Mouse (Mus musculus) embryonic facial prominence, embryonic 13.5 days (tissue): ENCODE results near the gene Nxpe5. TPM values are rescaled to one million over a fixed set of nuclear protein-coding genes. Genes with fewer than 3 reads are reported as not detected.
"Not testable (repeated sequence)": the region's sequence is repeated elsewhere in the genome, so short reads cannot be mapped to it uniquely, and the experiment has no call there.

ENCODE experiments used
- ATAC-seq: fragments of 200-750 bp; cut with Nextera tagmentation; 2 replicates; pipeline ENCODE4 v1.8.0; 2017; ENCODE audit warnings: low read depth; ENCODE audit not compliant: insufficient number of reproducible peaks, insufficient read depth, low FRiP score, low TSS enrichment
- H3K27ac ChIP-seq: fragments of 300-500 bp; sonication (generic); 2 replicates; pipeline ENCODE4 v1.5.1; 2015; ENCODE audit warnings: moderate library complexity, mild to moderate bottlenecking, inconsistent platforms
- H3K27me3 ChIP-seq: fragments of 300-500 bp; sonication (generic); 2 replicates; pipeline ENCODE4 v1.6.1; 2015; ENCODE audit warnings: mild to moderate bottlenecking, inconsistent platforms
- H3K36me3 ChIP-seq: fragments of 300-500 bp; sonication (generic); 2 replicates; pipeline ENCODE4 v1.6.1; 2015; ENCODE audit warnings: mild to moderate bottlenecking, inconsistent platforms
- H3K4me1 ChIP-seq: fragments of 300-500 bp; sonication (generic); 2 replicates; pipeline ENCODE4 v1.6.1; 2015; ENCODE audit warnings: inconsistent platforms
- H3K4me2 ChIP-seq: fragments of 300-500 bp; sonication (generic); 2 replicates; pipeline ENCODE4 v1.6.1; 2015; ENCODE audit warnings: moderate library complexity, mild to moderate bottlenecking, inconsistent platforms
- H3K4me3 ChIP-seq: fragments of 300-500 bp; sonication (generic); 2 replicates; pipeline ENCODE4 v1.5.1; 2015; ENCODE audit warnings: mild to moderate bottlenecking, inconsistent platforms
- H3K9ac ChIP-seq: fragments of 300-500 bp; sonication (generic); 2 replicates; pipeline ENCODE4 v1.6.1; 2015; ENCODE audit warnings: mild to moderate bottlenecking, inconsistent platforms
- H3K9me3 ChIP-seq: fragments of 300-500 bp; sonication (generic); 2 replicates; pipeline ENCODE4 v1.6.1; 2016; ENCODE audit warnings: inconsistent platforms
- WGBS: fragments of 180-500 bp; shearing (Covaris S2); methylation state at CpG from one replicate; pipeline ENCODE4 v1.1.7; 2015; ENCODE audit warnings: mixed read lengths; 5-methylcytosine and 5-hydroxymethylcytosine counted together
- polyA plus RNA-seq: library from polyadenylated mRNA; unstranded; fragments of >200 nt; fragmentation: Nextera tagmentation; extraction: Ambion mirVana; gene quantifications from 2 replicates; pipeline ENCODE4 v1.2.1, GENCODE M21; 2015

The Nxpe5 gene
- polyA plus RNA-seq, 1 experiment from 2014 or later: not detected

DNA sequence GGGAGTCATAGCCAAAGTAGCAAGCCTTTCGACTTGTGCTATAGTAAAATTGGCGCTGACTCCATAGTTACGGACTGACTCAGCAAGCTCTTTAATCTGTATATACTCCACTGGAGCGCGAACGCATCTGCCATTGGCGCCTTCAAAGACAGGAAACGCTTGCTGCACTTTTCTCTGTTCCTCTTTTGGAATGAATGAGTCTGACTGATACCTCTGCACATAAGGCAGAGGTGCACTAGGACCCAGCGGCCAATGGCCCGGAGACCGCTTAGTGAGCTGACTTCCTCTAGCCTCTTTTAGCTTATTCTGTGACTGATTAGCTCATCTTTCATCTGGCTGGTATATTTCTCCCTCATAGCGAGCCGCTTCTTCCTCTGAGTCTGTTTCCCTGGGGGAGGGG is 9.1 kb upstream of the Nxpe5 start:
- not testable (repeated sequence) for H3K4me2 ChIP-seq, ATAC-seq, H3K27ac ChIP-seq, H3K36me3 ChIP-seq, H3K4me3 ChIP-seq, H3K27me3 ChIP-seq, H3K4me1 ChIP-seq, H3K9ac ChIP-seq
- WGBS: 91% methylated on average over 13 of the region's 13 CpGs
- peaks cover 31% of the 10 kb centered on the region for H3K9me3 ChIP-seq

DNA sequence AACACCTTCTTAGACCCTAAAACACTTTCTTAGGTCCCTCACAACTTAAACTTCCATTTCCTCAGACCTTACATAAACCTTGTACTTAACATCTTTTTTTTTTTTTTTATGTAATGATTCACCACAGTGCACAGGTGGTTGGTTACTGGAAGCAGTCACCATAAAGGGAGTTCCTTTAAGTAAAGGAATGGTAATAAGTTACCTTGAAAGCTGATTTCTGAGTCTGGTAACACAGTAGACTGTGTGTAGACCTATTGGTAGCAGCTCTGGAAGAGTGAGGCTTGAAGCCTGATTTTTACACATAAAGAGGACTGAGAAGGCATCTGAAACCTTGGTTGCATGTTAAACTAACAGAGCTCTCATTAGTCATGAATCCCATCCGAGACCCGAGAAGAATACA is 5.8 kb upstream of the Nxpe5 start:
- H3K36me3 ChIP-seq: no peaks in the 10 kb centered on the region
- H3K27me3 ChIP-seq: no peaks in the 10 kb centered on the region
- WGBS: 78% methylated on average over 2 of the region's 2 CpGs
- H3K9ac ChIP-seq: no peak overlapping the region
- no peak for ATAC-seq
- H3K4me2 ChIP-seq: no peak overlapping the region
- no peaks in the 10 kb centered on the region for H3K4me1 ChIP-seq
- H3K4me3 ChIP-seq: no peak overlapping the region
- H3K9me3 ChIP-seq: peaks cover 18% of the 10 kb centered on the region
- no peak overlapping the region for H3K27ac ChIP-seq

DNA sequence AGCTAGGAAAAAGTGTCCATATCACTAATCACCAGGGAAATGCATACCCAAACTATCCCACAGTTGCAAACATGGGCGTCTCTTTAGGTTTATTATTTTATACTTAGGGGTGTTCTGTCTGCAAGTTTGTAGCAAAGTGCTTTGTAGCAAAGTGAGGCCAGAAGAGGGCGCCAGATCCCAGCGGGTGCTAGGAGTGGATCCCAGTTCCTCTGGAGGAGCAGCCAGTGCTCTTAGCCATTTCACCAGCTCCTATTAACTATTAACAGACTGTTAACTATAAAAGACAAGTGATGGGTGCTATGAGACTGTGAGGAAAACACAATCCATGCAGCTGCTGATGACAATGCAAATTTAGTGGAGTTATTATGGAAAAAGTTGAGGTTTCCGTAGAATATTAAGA is 3.6 kb upstream of the Nxpe5 start:
- Histone ChIP-seq H3K27me3 (no peaks in the 10 kb centered on the region), H3K4me3 (no peak overlapping the region), H3K4me2 (no peak overlapping the region), H3K36me3 (no peaks in the 10 kb centered on the region), H3K9me3 (0 out of 2 replicates have a peak, but pooled peaks cover 4% of the 10 kb centered on the region), H3K4me1 (no peaks in the 10 kb centered on the region), H3K9ac (no peak overlapping the region), H3K27ac (no peak overlapping the region)
- no peak for ATAC-seq
- WGBS: 22% methylated on average over 4 of the region's 4 CpGs

DNA sequence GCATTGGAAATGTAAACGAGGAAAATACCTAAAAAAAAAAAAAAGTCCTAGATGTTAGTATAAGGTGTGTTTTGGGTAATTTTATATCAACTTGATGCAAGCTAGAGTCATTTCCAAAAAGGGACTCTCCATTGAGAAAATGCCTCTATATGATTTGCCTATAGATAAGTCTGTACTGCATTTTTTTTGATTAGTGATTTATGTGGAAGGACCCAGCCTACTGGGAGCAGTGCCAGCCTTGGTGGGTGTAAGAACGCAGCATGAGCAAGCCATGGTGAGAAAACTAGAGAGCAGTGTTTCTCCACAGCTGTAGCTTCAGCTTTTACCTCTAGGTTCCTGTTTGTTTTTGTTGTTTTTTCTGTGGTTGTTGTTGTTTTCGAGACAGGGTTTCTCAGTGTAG is 2.4 kb upstream of the Nxpe5 start:
- Histone ChIP-seq H3K27me3 (no peaks in the 10 kb centered on the region), H3K4me3 (no peak overlapping the region), H3K27ac (no peak overlapping the region), H3K9ac (no peak overlapping the region), H3K4me1 (no peaks in the 10 kb centered on the region), H3K9me3 (no peaks in the 10 kb centered on the region), H3K36me3 (no peaks in the 10 kb centered on the region), H3K4me2 (no peak overlapping the region)
- WGBS: 53% methylated on average over 3 of the region's 3 CpGs
- no peak for ATAC-seq

DNA sequence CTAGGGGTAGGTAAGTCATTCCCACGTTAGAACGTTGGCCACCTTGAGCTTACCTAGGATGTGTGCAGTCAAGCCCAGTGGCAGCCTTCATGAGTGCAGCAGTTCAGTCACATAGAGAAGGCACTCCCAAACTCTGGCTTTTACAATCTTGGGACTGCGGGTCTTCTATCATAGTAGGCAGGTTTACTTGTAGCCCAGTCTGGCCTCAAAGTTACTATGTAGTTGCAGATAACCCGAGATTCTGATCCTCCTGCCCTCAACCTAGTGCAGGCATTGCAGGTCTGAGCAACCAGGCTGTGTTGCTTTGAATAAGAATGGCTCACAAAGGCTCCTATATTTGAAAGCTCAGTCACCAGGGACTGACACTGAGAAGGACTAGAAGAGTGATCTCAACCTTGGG is 793 bp downstream of the Nxpe5 start:
- 77% methylated on average over 4 of the region's 4 CpGs for WGBS
- Histone ChIP-seq H3K4me3 (no peak overlapping the region), H3K27ac (no peak overlapping the region), H3K36me3 (no peaks in the 10 kb centered on the region), H3K4me2 (no peak overlapping the region), H3K4me1 (no peaks in the 10 kb centered on the region), H3K27me3 (no peaks in the 10 kb centered on the region), H3K9ac (no peak overlapping the region), H3K9me3 (no peaks in the 10 kb centered on the region)
- ATAC-seq: no peak

DNA sequence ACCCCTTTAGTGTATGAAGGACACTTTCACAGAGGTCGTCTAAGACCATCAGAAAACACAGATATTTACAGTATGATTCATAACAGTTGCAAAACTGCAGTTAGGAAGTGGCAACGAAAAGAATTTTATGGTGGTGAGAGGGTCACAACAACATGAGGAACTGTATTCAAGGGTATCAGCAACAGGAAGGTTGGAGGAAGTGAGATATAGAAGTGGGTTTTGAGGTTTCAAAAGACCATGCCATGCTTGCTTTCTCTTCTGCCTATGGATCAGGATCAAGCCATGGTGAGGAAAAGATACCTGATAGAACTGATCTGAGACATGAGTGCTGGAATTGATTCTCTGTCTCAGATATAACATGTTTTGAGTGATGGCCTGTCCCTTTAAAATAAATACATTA is 1.7 kb downstream of the Nxpe5 start:
- Histone ChIP-seq H3K9ac (no peak overlapping the region), H3K4me3 (no peak overlapping the region), H3K9me3 (no peaks in the 10 kb centered on the region), H3K27ac (no peak overlapping the region), H3K4me2 (no peak overlapping the region), H3K36me3 (no peaks in the 10 kb centered on the region), H3K27me3 (no peaks in the 10 kb centered on the region), H3K4me1 (no peaks in the 10 kb centered on the region)
- no peak for ATAC-seq
- WGBS: 67% methylated on average over 2 of the region's 2 CpGs

DNA sequence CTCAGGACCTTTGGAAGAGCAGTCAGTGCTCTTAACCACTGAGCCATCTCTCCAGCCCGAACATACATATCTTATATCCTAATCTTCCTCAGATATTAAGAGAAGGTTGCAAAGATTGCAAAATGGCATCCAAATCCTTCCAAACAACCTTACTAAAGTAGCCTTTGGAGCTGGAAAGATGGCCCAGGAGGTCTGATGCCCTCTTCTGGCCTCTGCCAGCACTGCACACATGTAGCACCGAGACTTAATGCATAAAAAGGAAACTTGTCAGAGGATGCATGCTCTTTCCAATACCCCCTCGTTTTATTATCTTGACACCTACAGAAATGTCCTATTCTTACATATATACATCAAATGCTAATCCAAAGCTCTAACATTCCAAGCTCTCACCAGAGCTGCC is 2.3 kb downstream of the Nxpe5 start:
- no peak overlapping the region for H3K4me3 ChIP-seq
- no peak overlapping the region for H3K9ac ChIP-seq
- no peaks in the 10 kb centered on the region for H3K4me1 ChIP-seq
- H3K27me3 ChIP-seq: no peaks in the 10 kb centered on the region
- no peak overlapping the region for H3K27ac ChIP-seq
- H3K9me3 ChIP-seq: no peaks in the 10 kb centered on the region
- no peaks in the 10 kb centered on the region for H3K36me3 ChIP-seq
- ATAC-seq: no peak
- 52% methylated on average over 3 of the region's 3 CpGs for WGBS
- H3K4me2 ChIP-seq: no peak overlapping the region

DNA sequence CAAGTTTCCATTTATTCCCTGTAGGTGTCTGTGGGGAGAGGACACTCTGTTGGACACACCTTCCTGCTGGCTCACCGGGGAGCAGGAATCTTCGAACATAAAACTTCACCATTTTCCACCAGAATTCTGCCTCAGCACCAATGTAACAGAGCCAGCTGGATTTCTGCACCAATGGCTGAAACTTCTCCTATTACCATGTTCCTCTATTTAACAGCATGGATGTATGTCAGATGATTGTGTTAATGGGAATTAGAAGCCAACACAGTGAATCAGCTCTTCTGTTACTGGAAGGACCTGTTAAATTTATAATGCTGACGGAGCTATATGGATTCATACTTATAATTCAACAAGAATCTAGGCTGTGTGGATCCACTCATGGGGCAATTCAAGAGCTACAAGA is 3.8 kb downstream of the Nxpe5 start:
- no peak overlapping the region for H3K4me2 ChIP-seq
- no peak overlapping the region for H3K9ac ChIP-seq
- H3K9me3 ChIP-seq: no peaks in the 10 kb centered on the region
- H3K4me1 ChIP-seq: no peaks in the 10 kb centered on the region
- H3K27ac ChIP-seq: no peak overlapping the region
- no peak overlapping the region for H3K4me3 ChIP-seq
- no peak for ATAC-seq
- H3K36me3 ChIP-seq: no peaks in the 10 kb centered on the region
- H3K27me3 ChIP-seq: no peaks in the 10 kb centered on the region
- WGBS: 86% methylated on average over 3 of the region's 3 CpGs

DNA sequence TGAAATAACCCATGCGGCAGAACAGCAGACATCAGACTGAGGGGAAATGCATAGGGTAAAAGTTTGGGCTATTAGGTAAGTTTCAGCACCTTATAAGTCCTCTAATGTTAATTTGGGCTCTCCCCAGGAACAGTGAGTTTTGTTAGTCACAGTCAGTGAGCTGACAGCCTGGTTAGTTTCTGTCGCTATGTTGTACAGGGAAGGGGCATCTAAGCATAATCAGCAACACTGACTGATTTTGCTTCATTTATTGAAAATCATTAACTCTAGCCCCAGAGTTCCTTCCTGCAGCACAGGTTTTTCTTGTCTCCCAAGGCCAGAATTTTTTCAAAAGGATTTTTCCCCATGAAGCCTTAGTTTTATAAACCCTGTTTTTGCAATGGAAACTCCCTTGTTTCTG is 8.1 kb downstream of the Nxpe5 start:
- Histone ChIP-seq H3K9ac (no peak overlapping the region), H3K36me3 (no peaks in the 10 kb centered on the region), H3K4me1 (no peaks in the 10 kb centered on the region), H3K9me3 (no peaks in the 10 kb centered on the region), H3K4me2 (no peak overlapping the region), H3K27ac (no peak overlapping the region), H3K27me3 (no peaks in the 10 kb centered on the region), H3K4me3 (no peak overlapping the region)
- 80% methylated on average over 2 of the region's 2 CpGs for WGBS
- no peak for ATAC-seq

DNA sequence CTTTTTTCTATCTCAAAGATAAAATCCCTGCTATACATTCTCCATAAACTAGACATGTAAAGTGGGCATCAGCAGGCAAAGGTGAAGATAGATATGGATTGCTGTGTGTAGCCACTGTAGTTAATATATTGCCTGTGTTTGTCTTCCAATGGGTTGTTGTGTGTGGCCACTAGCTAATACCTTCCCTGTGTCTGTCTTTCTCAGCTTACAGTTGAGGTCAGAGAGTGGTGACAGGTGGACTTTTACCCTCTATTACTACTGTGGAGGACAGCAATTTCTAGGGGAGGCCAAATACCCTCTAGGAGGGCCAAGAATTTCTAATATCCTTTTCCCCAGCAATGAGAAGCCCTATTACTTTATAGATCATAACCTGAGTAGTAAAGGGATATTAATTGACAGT is 8.5 kb downstream of the Nxpe5 start:
- H3K9me3 ChIP-seq: no peaks in the 10 kb centered on the region
- no peak overlapping the region for H3K27ac ChIP-seq
- H3K27me3 ChIP-seq: no peaks in the 10 kb centered on the region
- no peak overlapping the region for H3K4me3 ChIP-seq
- H3K36me3 ChIP-seq: no peaks in the 10 kb centered on the region
- H3K4me2 ChIP-seq: no peak overlapping the region
- no peaks in the 10 kb centered on the region for H3K4me1 ChIP-seq
- H3K9ac ChIP-seq: no peak overlapping the region
- ATAC-seq: no peak

DNA sequence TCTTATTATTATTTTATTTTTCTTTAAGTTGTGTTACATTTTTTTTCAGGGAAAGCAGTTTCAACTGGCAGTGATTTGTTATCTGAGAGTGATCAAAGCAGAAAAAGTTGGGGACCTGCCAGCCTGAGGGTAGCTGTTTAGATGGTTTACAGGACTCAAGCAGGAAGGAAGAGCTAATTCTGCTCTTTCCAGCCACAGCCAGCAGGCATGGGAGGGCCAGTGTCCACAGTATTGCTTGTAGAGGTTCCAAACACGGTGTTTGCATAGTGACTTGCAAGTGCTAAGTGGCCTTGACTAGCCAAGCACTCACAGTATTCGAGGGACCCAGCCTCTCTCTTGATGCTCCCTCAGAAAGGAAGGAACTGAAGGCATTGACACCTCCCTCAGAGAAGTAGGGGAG is 15.8 kb downstream of the Nxpe5 start:
- ATAC-seq: no peak
- Histone ChIP-seq H3K36me3 (no peaks in the 10 kb centered on the region), H3K4me3 (no peak overlapping the region), H3K27me3 (no peaks in the 10 kb centered on the region), H3K9ac (no peak overlapping the region), H3K4me1 (no peaks in the 10 kb centered on the region), H3K27ac (no peak overlapping the region), H3K4me2 (no peak overlapping the region), H3K9me3 (no peaks in the 10 kb centered on the region)
- 50% methylated on average over 2 of the region's 2 CpGs for WGBS

DNA sequence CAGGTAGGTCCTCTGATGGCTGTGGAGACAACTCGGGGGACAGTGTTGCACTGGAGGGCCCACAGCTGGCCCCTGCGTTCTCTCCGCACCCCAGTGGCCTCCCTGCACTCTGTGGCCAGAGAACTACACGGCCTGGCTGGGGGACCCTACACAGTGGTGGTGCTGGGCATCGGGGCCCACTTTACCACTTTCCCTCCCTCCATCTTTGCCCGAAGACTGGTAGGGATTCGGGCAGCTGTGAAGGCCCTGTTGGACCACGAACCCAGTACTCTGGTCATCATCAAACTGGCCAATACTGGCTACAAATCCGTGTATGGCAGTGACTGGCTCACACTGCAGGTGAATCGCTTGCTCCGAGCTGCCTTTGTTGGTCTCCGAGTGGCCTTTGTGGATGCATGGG is 25.4 kb downstream of the Nxpe5 start:
- Histone ChIP-seq H3K27me3 (no peaks in the 10 kb centered on the region), H3K36me3 (no peaks in the 10 kb centered on the region), H3K9me3 (no peaks in the 10 kb centered on the region), H3K27ac (no peak overlapping the region), H3K9ac (no peak overlapping the region), H3K4me1 (peaks cover 6% of the 10 kb centered on the region), H3K4me2 (no peak overlapping the region), H3K4me3 (no peak overlapping the region)
- WGBS: 84% methylated on average over 12 of the region's 12 CpGs
- no peak for ATAC-seq

DNA sequence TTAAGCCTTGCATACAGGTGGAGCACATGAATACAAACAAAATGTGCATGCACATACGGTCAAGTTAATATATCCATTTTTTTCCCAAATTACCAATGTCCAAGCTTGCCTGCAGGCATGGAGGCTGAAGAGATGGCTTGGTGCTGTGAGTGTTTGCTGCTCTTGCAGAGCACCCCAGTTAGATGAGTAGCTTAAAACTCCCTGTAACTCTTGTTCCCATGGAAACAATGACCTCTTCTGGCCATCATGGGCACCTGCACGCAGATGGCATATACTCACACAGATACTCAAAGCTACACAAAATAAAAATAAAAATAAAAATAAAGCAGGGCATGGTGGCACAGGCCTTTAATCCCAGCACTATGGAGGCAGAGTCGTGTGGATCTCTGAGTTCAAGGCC is 27.4 kb downstream of the Nxpe5 start:
- H3K4me2 ChIP-seq: no peak overlapping the region
- no peak overlapping the region for H3K27ac ChIP-seq
- no peak for ATAC-seq
- H3K4me1 ChIP-seq: peaks cover 11% of the 10 kb centered on the region
- WGBS: 86% methylated on average over 3 of the region's 3 CpGs
- no peak overlapping the region for H3K9ac ChIP-seq
- peaks cover 4% of the 10 kb centered on the region; the same call in 1 of the 2 replicates for H3K36me3 ChIP-seq
- no peak overlapping the region for H3K4me3 ChIP-seq
- no peaks in the 10 kb centered on the region for H3K9me3 ChIP-seq
- no peaks in the 10 kb centered on the region for H3K27me3 ChIP-seq
